Mouse (Mus musculus) limb, embryonic 10.5 days (tissue): ENCODE results near the gene Slc44a2. TPM values are rescaled to one million over a fixed set of nuclear protein-coding genes. Genes with fewer than 3 reads are reported as not detected.

Experiments
- DNase-seq: peaks from one replicate; pipeline ENCODE4 v3.0.0-alpha.2; 2017; ENCODE audit warnings: low spot score
- H3K27ac ChIP-seq: fragments of 300-500 bp; sonication (generic); 2 replicates; pipeline ENCODE4 v1.5.1; 2016; ENCODE audit warnings: mild to moderate bottlenecking
- H3K27me3 ChIP-seq: fragments of 300-500 bp; sonication (generic); 2 replicates; pipeline ENCODE4 v1.6.1; 2016; ENCODE audit warnings: low read depth, mild to moderate bottlenecking; ENCODE audit not compliant: poor library complexity, severe bottlenecking
- H3K36me3 ChIP-seq: fragments of 300-500 bp; sonication (generic); 2 replicates; pipeline ENCODE4 v1.6.1; 2016; ENCODE audit warnings: mild to moderate bottlenecking, moderate library complexity
- H3K4me1 ChIP-seq: fragments of 300-500 bp; sonication (generic); 2 replicates; pipeline ENCODE4 v1.6.1; 2016
- H3K4me3 ChIP-seq: fragments of 300-500 bp; sonication (generic); 2 replicates; pipeline ENCODE4 v1.5.1; 2016; ENCODE audit warnings: mild to moderate bottlenecking, moderate library complexity
- H3K9me3 ChIP-seq: fragments of 300-500 bp; sonication (generic); replicated peaks from 2 replicates; pipeline ENCODE4 v1.6.1; 2016; ENCODE audit warnings: mild to moderate bottlenecking
- WGBS: fragments of 180-500 bp; shearing (Covaris S2); methylation state at CpG from one replicate; pipeline ENCODE4 v1.1.7; 2016; 5-methylcytosine and 5-hydroxymethylcytosine counted together
- polyA plus RNA-seq: library from polyadenylated mRNA; unstranded; fragments of >200 nt; fragmentation: Nextera tagmentation; extraction: Ambion mirVana; gene quantifications from 2 replicates; pipeline ENCODE4 v1.2.1, GENCODE M21; 2016

The Slc44a2 gene
- 68.5 and 81.1 TPM in 2 replicates for polyA plus RNA-seq

GRCm38 (mm10) chr9:21320619-21321512, at the start of gene Slc44a2:
Slc44a2 (plus strand) TSS chr9:21320698.
- Histone ChIP-seq H3K27me3 (no peaks in the 10 kb centered on the region), H3K27ac (peak within 1 kb of the TSS; percentile 87), H3K4me3 (peak within 1 kb of the TSS; percentile 80), H3K9me3 (no peaks in the 10 kb centered on the region), H3K4me1 (peaks cover 24% of the 10 kb centered on the region), H3K36me3 (peaks cover 15% of the 10 kb centered on the region)
- WGBS, result under 1% methylated on average over 52 of the region's 52 CpGs
- DNase-seq, result peak; percentile 95

DNA sequence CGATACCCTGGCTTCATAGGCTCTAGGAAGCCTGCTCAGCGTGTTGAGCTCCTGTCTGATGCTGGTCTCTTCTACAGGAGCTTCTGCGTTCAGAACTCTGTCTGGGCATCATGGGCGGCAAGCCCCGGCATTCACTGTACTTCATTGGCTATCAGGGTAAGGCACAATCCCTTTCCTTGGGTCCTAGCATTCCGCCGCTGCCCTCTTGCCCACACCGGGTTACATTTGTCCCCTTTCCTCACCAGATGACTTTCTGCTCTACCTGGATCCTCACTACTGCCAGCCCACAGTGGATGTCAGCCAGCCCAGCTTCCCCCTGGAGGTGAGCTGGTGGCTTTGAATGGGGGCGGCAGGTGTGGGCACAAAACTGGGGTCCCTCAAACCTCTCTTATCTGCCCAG, 48.1 kb upstream of the Slc44a2 start:
- Histone ChIP-seq H3K9me3 (no peaks in the 10 kb centered on the region), H3K4me3 (no peak overlapping the region), H3K27me3 (no peaks in the 10 kb centered on the region), H3K36me3 (peaks cover 98% of the 10 kb centered on the region), H3K4me1 (no peaks in the 10 kb centered on the region), H3K27ac (no peak overlapping the region)
- no peak for DNase-seq
- 91% methylated on average over 9 of the region's 9 CpGs for WGBS

DNA sequence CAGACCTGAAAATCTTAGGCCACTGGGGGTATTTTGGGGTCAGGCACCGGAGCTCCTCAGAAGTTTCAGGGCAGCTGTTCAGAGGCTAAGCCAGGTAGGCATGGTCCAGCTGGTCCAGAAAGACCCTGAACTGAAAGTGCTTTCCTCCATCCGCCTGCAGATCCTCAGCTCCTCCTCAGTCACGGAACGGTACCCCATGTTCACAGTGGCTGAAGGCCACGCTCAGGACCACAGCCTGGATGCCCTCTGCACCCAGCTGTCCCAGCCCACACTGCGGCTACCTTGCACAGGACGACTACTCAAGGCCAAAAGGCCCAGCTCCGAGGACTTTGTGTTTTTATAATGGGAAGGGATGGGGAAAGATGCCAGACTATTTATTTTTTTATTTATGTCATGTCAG, 47.4 kb upstream of the Slc44a2 start:
- Histone ChIP-seq H3K4me3 (no peak overlapping the region), H3K4me1 (no peaks in the 10 kb centered on the region), H3K36me3 (peaks cover 98% of the 10 kb centered on the region), H3K9me3 (no peaks in the 10 kb centered on the region), H3K27me3 (no peaks in the 10 kb centered on the region), H3K27ac (no peak overlapping the region)
- DNase-seq, result no peak
- WGBS, result 88% methylated on average over 8 of the region's 8 CpGs

GRCm38 (mm10) chr9:21273520-21274228, 46.8 kb upstream of the Slc44a2 start:
- Histone ChIP-seq H3K4me3 (no peak overlapping the region), H3K27me3 (no peaks in the 10 kb centered on the region), H3K36me3 (peaks cover 97% of the 10 kb centered on the region), H3K9me3 (no peaks in the 10 kb centered on the region), H3K27ac (no peak overlapping the region), H3K4me1 (no peaks in the 10 kb centered on the region)
- no peak for DNase-seq
- 81% methylated on average over 7 of the region's 7 CpGs for WGBS

- Histone ChIP-seq H3K27me3 (no peaks in the 10 kb centered on the region), H3K36me3 (peaks cover 97% of the 10 kb centered on the region), H3K4me1 (no peaks in the 10 kb centered on the region), H3K9me3 (no peaks in the 10 kb centered on the region), H3K27ac (no peak overlapping the region), H3K4me3 (no peak overlapping the region)
- DNase-seq, result no peak
- WGBS, result 92% methylated on average over 3 of the region's 3 CpGs
These were observed 46.2 kb upstream of the Slc44a2 start for GRCm38 (mm10) chr9:21274336-21274735.

GRCm38 (mm10) chr9:21275013-21275710, 45.3 kb upstream of the Slc44a2 start:
- no peak for DNase-seq
- no peaks in the 10 kb centered on the region for H3K4me1 ChIP-seq
- WGBS, result 83% methylated on average over 7 of the region's 7 CpGs
- no peak overlapping the region for H3K27ac ChIP-seq
- H3K4me3 ChIP-seq, result no peak overlapping the region
- H3K9me3 ChIP-seq, result no peaks in the 10 kb centered on the region
- H3K36me3 ChIP-seq, result peaks cover 99% of the 10 kb centered on the region
- no peaks in the 10 kb centered on the region for H3K27me3 ChIP-seq

DNA sequence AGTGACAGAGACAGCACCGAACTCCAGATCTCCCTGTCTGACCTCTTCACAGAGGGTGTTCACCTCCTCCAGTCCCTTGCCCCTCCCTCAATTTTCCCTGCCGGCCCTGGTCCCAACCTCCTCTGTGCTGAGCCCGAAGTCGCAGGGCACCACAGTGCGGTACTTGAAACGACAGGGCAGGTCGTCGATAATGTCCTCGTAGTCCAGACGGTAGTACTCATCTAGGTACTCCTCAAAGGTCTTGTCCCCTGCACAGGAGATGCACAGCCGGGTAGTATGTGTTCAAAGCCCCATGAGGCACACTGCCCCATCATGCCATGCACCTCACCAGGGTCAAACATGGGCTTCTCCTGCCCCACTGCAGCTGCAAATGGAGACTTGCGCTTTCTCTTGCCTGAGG, 44.8 kb upstream of the Slc44a2 start:
- 90% methylated on average over 12 of the region's 12 CpGs for WGBS
- peaks cover 98% of the 10 kb centered on the region for H3K36me3 ChIP-seq
- H3K27me3 ChIP-seq, result no peaks in the 10 kb centered on the region
- H3K4me1 ChIP-seq, result no peaks in the 10 kb centered on the region
- no peak overlapping the region for H3K27ac ChIP-seq
- no peak overlapping the region for H3K4me3 ChIP-seq
- no peaks in the 10 kb centered on the region for H3K9me3 ChIP-seq
- no peak for DNase-seq

DNA sequence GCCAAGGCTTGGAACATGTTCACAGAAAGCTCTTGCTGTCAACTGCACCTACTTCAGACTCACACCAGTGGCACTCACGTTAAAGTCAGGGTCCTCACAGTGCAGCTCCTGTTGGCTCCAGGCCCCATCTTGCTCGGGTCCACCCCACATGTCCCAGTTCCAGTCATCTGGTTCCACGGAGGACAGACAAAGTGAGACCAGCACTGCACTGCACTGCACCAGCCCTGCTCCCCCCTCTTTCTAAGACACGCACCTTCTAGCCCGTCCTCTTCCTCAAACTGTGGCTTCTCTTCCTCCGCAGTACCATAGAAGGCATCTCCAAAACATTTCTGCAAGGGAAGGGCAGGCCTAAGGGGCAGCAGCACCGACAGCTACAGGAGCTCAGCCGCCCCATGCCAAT, 44.2 kb upstream of the Slc44a2 start:
- WGBS, result 86% methylated on average over 8 of the region's 8 CpGs
- no peaks in the 10 kb centered on the region for H3K27me3 ChIP-seq
- H3K27ac ChIP-seq, result no peak overlapping the region

DNA sequence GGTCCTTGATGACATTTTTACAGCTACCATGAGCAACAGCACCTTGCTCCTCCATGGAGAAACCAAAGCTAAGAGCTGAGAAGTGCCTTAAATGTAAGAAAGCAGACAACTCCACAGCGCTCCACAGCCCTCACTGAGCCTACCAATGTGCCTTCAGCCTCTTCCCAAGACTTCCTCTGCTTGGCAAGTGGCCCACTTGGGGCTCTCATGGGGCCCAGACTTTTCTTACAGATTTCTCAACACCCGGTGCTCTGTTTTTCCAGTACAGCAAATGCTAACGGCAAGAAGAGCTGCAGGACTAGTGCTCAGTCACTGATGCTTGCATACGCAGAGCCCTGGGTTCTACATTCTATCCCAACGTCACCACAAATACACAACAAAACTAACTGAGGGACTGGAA, 42.7 kb upstream of the Slc44a2 start:
- Histone ChIP-seq H3K36me3 (peaks cover 97% of the 10 kb centered on the region), H3K4me3 (no peak overlapping the region), H3K9me3 (no peaks in the 10 kb centered on the region), H3K4me1 (no peaks in the 10 kb centered on the region), H3K27me3 (no peaks in the 10 kb centered on the region), H3K27ac (no peak overlapping the region)
- no peak for DNase-seq
- 96% methylated on average over 5 of the region's 5 CpGs for WGBS

More for the DNA sequence above, 44.2 kb upstream of the Slc44a2 start:
- DNase-seq, result no peak
- Histone ChIP-seq H3K9me3 (no peaks in the 10 kb centered on the region), H3K36me3 (peaks cover 98% of the 10 kb centered on the region), H3K4me1 (no peaks in the 10 kb centered on the region), H3K4me3 (no peak overlapping the region)

DNA sequence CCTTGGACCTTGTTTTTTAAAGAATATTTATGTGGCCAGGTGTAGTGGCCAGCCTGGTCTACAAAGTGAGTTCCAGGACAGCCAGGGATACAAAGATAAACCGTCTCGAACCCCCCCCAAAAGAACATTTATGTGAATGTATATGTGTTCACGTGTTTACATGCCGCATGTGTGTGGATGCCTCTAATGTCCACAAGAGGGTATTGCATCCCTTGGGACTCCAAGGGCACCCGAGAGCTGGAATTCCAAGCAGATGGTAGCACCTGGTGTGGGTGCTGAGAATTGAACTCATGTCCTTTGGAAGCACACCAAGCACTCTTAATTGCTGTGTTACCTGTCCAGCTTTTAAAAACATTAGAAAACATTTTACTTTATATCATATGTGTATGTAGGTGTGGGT, 36.9 kb upstream of the Slc44a2 start:
- H3K27ac ChIP-seq, result no peak overlapping the region
- H3K4me3 ChIP-seq, result no peak overlapping the region
- H3K9me3 ChIP-seq, result no peaks in the 10 kb centered on the region
- no peaks in the 10 kb centered on the region for H3K27me3 ChIP-seq
- H3K36me3 ChIP-seq, result peaks cover 74% of the 10 kb centered on the region
- peaks cover 20% of the 10 kb centered on the region for H3K4me1 ChIP-seq
- no peak for DNase-seq
- 92% methylated on average over 5 of the region's 5 CpGs for WGBS

DNA sequence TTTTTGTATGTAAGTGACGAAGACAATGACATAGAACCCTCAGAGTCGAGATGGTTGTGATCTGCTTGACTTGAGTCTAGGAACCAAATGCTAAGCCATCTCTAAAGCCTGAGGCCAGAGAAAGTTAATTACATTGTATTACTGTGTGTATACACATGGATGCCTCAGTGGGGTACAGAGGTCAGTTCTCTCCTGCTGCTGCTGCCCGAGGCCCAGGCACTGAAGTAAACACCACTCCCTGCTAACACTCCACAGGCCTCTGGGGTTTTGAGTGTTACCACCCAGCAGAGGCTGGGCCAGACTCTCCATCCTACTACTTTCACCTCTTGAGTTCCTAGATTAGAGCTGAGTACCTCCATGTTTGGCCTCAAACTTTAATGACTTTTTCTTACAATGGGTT, 36.5 kb upstream of the Slc44a2 start:
- no peak for DNase-seq
- no peaks in the 10 kb centered on the region for H3K9me3 ChIP-seq
- no peak overlapping the region for H3K4me3 ChIP-seq
- peaks cover 72% of the 10 kb centered on the region for H3K36me3 ChIP-seq
- H3K4me1 ChIP-seq, result peaks cover 24% of the 10 kb centered on the region
- 91% methylated on average over 3 of the region's 3 CpGs for WGBS
- no peaks in the 10 kb centered on the region for H3K27me3 ChIP-seq
- no peak overlapping the region for H3K27ac ChIP-seq

GRCm38 (mm10) chr9:21286753-21287152, 33.7 kb upstream of the Slc44a2 start:
- DNase-seq, result no peak
- no peaks in the 10 kb centered on the region for H3K27me3 ChIP-seq
- H3K9me3 ChIP-seq, result no peaks in the 10 kb centered on the region
- WGBS, result 82% methylated on average over 3 of the region's 3 CpGs
- peaks cover 47% of the 10 kb centered on the region for H3K36me3 ChIP-seq
- H3K27ac ChIP-seq, result peak overlapping the region; percentile 84; the same call in 1 of the 2 replicates
- H3K4me3 ChIP-seq, result peak overlapping the region; percentile 86
- H3K4me1 ChIP-seq, result peaks cover 39% of the 10 kb centered on the region
